Mouse (Mus musculus): ENCODE data around the gene Rgp1.

DNA sequence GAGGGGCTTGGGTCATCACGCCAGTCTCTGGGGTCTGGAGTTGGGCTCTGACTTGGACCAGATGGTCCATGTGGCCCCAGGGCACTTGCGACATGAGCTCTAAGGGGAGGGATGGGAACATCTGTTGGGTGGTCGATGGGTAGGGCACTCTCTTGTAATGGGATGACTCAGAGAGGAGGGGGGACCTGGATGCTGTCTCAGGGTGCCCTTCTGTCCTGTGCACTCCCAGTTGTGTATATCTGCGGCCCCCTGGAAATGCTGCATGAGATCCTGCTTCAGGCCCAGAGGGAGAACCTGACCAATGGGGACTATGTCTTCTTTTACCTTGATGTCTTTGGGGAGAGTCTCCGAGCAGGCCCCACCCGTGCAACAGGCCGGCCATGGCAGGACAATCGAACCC, 54.8 kb downstream of the Rgp1 start:
- no peak for TF ChIP-seq EP300 (IDR thresholded peaks at IDR 0.05)
- TF ChIP-seq CTCF (IDR thresholded peaks at IDR 0.05): no peak
